10 mouse cellular contexts compared by ENCODE assay signal in genomic region chrX:137118097-137118746, GRCm38 (mm10). TPM values are rescaled to one million over a fixed set of nuclear protein-coding genes. Genes with fewer than 3 reads are reported as not detected.
DNase-seq lines count a peak whose midpoint lies in the region; ATAC-seq and TF ChIP-seq lines count a peak whose summit lies in the region.
"Had no signal": no experiment of that assay in that cellular context is flagged by ENCODE, and none has a peak within 500 bp of the region (broad histone marks: within the 10 kb centered on the region; RNA-seq: fewer than 3 reads in every experiment).

No protein-coding gene starts in this region.

- no peaks in the 10 kb centered on the region for H3K36me3 ChIP-seq in hindbrain, postnatal 0 days (ENCODE audit: insufficient read depth, low read length)
- no peaks in the 10 kb centered on the region for H3K36me3 ChIP-seq in liver, postnatal 0 days (replicated peaks; ENCODE audit: insufficient read depth, low read length)

- no peak overlapping the region for H3K9ac ChIP-seq in hindbrain, postnatal 0 days (replicated peaks; ENCODE audit: low read length)
- no peak overlapping the region for H3K9ac ChIP-seq in liver, postnatal 0 days (replicated peaks)

- H3K9me3 ChIP-seq in hindbrain, postnatal 0 days (ENCODE audit: low read length) = no peaks in the 10 kb centered on the region
- no peaks in the 10 kb centered on the region for H3K9me3 ChIP-seq in liver, postnatal 0 days (ENCODE audit: low read length)

- H3K27me3 ChIP-seq in hindbrain, postnatal 0 days (ENCODE audit: insufficient read depth, low read length) = peaks cover 18% of the 10 kb centered on the region
- peaks cover 55% of the 10 kb centered on the region for H3K27me3 ChIP-seq in liver, postnatal 0 days (ENCODE audit: insufficient read depth, low read length)
- H3K27me3 ChIP-seq: CH12.LX had no signal

- WGBS in hindbrain, postnatal 0 days = 28% methylated on average over 40 of the region's 40 CpGs
- WGBS in liver, postnatal 0 days (ENCODE audit: insufficient replicate concordance) = 20% methylated on average over 34 of the region's 40 CpGs

- H3K4me3 ChIP-seq in hindbrain, postnatal 0 days (ENCODE audit: low read length) = peak overlapping the region; percentile 4; the same call in 1 of the 2 replicates
- H3K4me3 ChIP-seq in liver, postnatal 0 days (ENCODE audit: low read depth, low read length) = no peak overlapping the region

- peak; percentile 39 to 62 for DNase-seq in cerebellum, postnatal 14 days
- DNase-seq in cerebellum, adult 9-10 months = no peak
- peak; percentile 13 for DNase-seq in CD4-positive helper T cell, adult 2 months (ENCODE audit: low read depth, low spot score)
- DNase-seq in embryo, embryonic 9.5 days (ENCODE audit: extremely low spot score) = peak; percentile 75
- peak; percentile 66 for DNase-seq in hindbrain, postnatal 0 days (ENCODE audit: low spot score)
- peak; percentile 49 for DNase-seq in liver, postnatal 0 days
- peak; percentile 18 for DNase-seq in ovary, postnatal 14 days (ENCODE audit: low spot score)
- no peak for DNase-seq in cerebellum, adult 9-11 months

- H3K4me2 ChIP-seq in hindbrain, postnatal 0 days (ENCODE audit: low read depth, low read length) = no peak overlapping the region
- no peak overlapping the region for H3K4me2 ChIP-seq in liver, postnatal 0 days (ENCODE audit: low read depth, low read length)

- no peak for TF ChIP-seq EP300 in liver, postnatal 0 days (IDR thresholded peaks at IDR 0.05; ENCODE audit: low read depth)

- peak; percentile 46 for TF ChIP-seq CTCF in hindbrain, postnatal 0 days (IDR thresholded peaks at IDR 0.05; ENCODE audit: low read depth)
- peak; percentile 43 for TF ChIP-seq CTCF in liver, postnatal 0 days (IDR thresholded peaks at IDR 0.05; ENCODE audit: low read depth)

- H3K4me1 ChIP-seq in hindbrain, postnatal 0 days (ENCODE audit: insufficient read depth, low read length) = no peaks in the 10 kb centered on the region
- H3K4me1 ChIP-seq in liver, postnatal 0 days (ENCODE audit: insufficient read depth) = no peaks in the 10 kb centered on the region

- H3K27ac ChIP-seq in hindbrain, postnatal 0 days = no peak overlapping the region
- no peak overlapping the region for H3K27ac ChIP-seq in liver, postnatal 0 days (ENCODE audit: low read depth)

- 0 out of 2 replicates have a peak, but pooled peaks have one; percentile 45 for ATAC-seq in hindbrain, postnatal 0 days
- no peak for ATAC-seq in liver, postnatal 0 days

RNA-seq across cellular contexts. Expression of gene Esx1, which starts 3.7 kb away (rescaled TPM):
- total RNA-seq in hindbrain, postnatal 0 days (2014; rRNA removed) = not detected in 2 replicates
- polyA plus RNA-seq in hindbrain, postnatal 0 days (2015; fragmentation: Nextera tagmentation; extraction: Ambion mirVana) = not detected in 2 replicates
- polyA plus RNA-seq in liver, postnatal 0 days (2015; fragmentation: Nextera tagmentation; extraction: Ambion mirVana) = not detected in 2 replicates
- polyA plus RNA-seq: large intestine, adult 2 months had no signal

Comparison
In these comparisons a context has a peak if more than half of its experiments do, and no peak if none do; other contexts are left out.
1. DNase-seq: peak in cerebellum, postnatal 14 days (2 of 2), CD4-positive helper T cell, adult 2 months (single experiment), embryo, embryonic 9.5 days (single experiment), hindbrain, postnatal 0 days (single experiment), liver, postnatal 0 days (single experiment) and ovary, postnatal 14 days (single experiment); none in cerebellum, adult 9-10 months (single experiment) and cerebellum, adult 9-11 months (single experiment).